Mouse (Mus musculus) left cerebral cortex, adult 18-20 months (tissue): ENCODE results near the gene Csf2. TPM values are rescaled to one million over a fixed set of nuclear protein-coding genes. Genes with fewer than 3 reads are reported as not detected.
A peak's percentile ranks its signal among the peaks of the same experiment; 100 is the strongest.
"Not testable (repeated sequence)": the region's sequence is repeated elsewhere in the genome, so short reads cannot be mapped to it uniquely, and the experiment has no call there.

Experiments
- DNase-seq, 2 experiments: peaks; one replicate each; pipeline ENCODE4 v3.0.0; 2021 to 2022; ENCODE audit warnings: low spot score in 2 of 2, mixed read lengths in 1 of 2
- long read RNA-seq, 2 experiments: library from polyadenylated mRNA; stranded (forward); transcript quantifications; one replicate each; pipeline ENCODE4 v2.0.0; 2021
- total RNA-seq, 2 experiments: library from RNA; stranded (reverse); gene quantifications; 2 replicates each; pipeline ENCODE4 v1.2.3; 2021

The Csf2 gene
- total RNA-seq, result not detected
- long read RNA-seq, experiment 1, result 0 reads
- long read RNA-seq, experiment 2, result 0 reads

GRCm38 (mm10) chr11:54248940-54249717 lies at the start of gene Csf2:
Csf2 (minus strand) TSS chr11:54249667.
- no peak for DNase-seq

GRCm38 (mm10) chr11:54298777-54299176 lies 49.3 kb upstream of the Csf2 start:
- no peak for DNase-seq

- DNase-seq, result not testable (repeated sequence)
These were observed 48.0 kb upstream of the Csf2 start for GRCm38 (mm10) chr11:54297471-54297870.

GRCm38 (mm10) chr11:54296734-54297133 lies 47.3 kb upstream of the Csf2 start:
- no peak for DNase-seq

- no peak for DNase-seq
These were observed 46.5 kb upstream of the Csf2 start for GRCm38 (mm10) chr11:54295971-54296370.

GRCm38 (mm10) chr11:54293980-54294807 lies 44.7 kb upstream of the Csf2 start:
- DNase-seq, result no peak

- no peak for DNase-seq
These were observed 42.7 kb upstream of the Csf2 start for GRCm38 (mm10) chr11:54292163-54292562.

- DNase-seq, result no peak
These were observed 38.5 kb upstream of the Csf2 start for GRCm38 (mm10) chr11:54287821-54288453.

GRCm38 (mm10) chr11:54271437-54271949 lies 22.0 kb upstream of the Csf2 start:
- DNase-seq, result no peak

GRCm38 (mm10) chr11:54269191-54269896 lies 19.9 kb upstream of the Csf2 start:
- no peak for DNase-seq

GRCm38 (mm10) chr11:54267177-54267576 lies 17.7 kb upstream of the Csf2 start, which contains the start of gene Il3:
Il3 (minus strand) TSS chr11:54267277.
- DNase-seq, result no peak

GRCm38 (mm10) chr11:54264542-54264941 lies 15.1 kb upstream of the Csf2 start:
- DNase-seq, result peak; percentile 25 to 75

GRCm38 (mm10) chr11:54263405-54264031 lies 14.1 kb upstream of the Csf2 start:
- DNase-seq, result no peak

GRCm38 (mm10) chr11:54256624-54257376 lies 7.3 kb upstream of the Csf2 start:
- peak; percentile 63 to 65 for DNase-seq

GRCm38 (mm10) chr11:54254114-54254513 lies 4.6 kb upstream of the Csf2 start:
- DNase-seq, result no peak

- no peak for DNase-seq
These were observed 1.1 kb upstream of the Csf2 start for GRCm38 (mm10) chr11:54250575-54250974.

- no peak for DNase-seq
These were observed 281 bp upstream of the Csf2 start for GRCm38 (mm10) chr11:54249748-54250147.

- DNase-seq, result no peak
These were observed 2.1 kb downstream of the Csf2 start for GRCm38 (mm10) chr11:54247251-54247950.

GRCm38 (mm10) chr11:54244465-54244864 lies 5.0 kb downstream of the Csf2 start:
- DNase-seq, result no peak
